Mouse (Mus musculus) forebrain, embryonic 13.5 days (tissue): ENCODE measurements at regions not wholly inside any gene's neighbourhood (a gene's known extent, or its start where the extent isn't known, plus 50 kb on each side); places are given as distances from the start of the nearest gene placed in this dataset.

ENCODE experiments used
- ATAC-seq: fragments of 200-750 bp; cut with Nextera tagmentation; 2 replicates; pipeline ENCODE4 v1.8.0; 2017
- H3K27ac ChIP-seq: fragments of 300-500 bp; sonication (generic); 2 replicates; pipeline ENCODE4 v1.5.1; 2015; ENCODE audit warnings: inconsistent platforms, mild to moderate bottlenecking, moderate library complexity
- H3K27me3 ChIP-seq: fragments of 300-500 bp; sonication (generic); 2 replicates; pipeline ENCODE4 v1.6.1; 2015; ENCODE audit warnings: mild to moderate bottlenecking, inconsistent platforms
- H3K36me3 ChIP-seq: fragments of 300-500 bp; sonication (generic); 2 replicates; pipeline ENCODE4 v1.6.1; 2015; ENCODE audit warnings: mild to moderate bottlenecking, inconsistent platforms; ENCODE audit not compliant: poor library complexity, severe bottlenecking
- H3K4me1 ChIP-seq: fragments of 300-500 bp; sonication (generic); 2 replicates; pipeline ENCODE4 v1.6.1; 2015; ENCODE audit warnings: inconsistent platforms
- H3K4me2 ChIP-seq: fragments of 300-500 bp; sonication (generic); 2 replicates; pipeline ENCODE4 v1.6.1; 2015; ENCODE audit warnings: inconsistent platforms, mild to moderate bottlenecking, moderate library complexity
- H3K4me3 ChIP-seq: fragments of 300-500 bp; sonication (generic); 2 replicates; pipeline ENCODE4 v1.5.1; 2015; ENCODE audit warnings: mild to moderate bottlenecking, inconsistent platforms
- H3K9ac ChIP-seq: fragments of 300-500 bp; sonication (generic); 2 replicates; pipeline ENCODE4 v1.6.1; 2015; ENCODE audit warnings: mild to moderate bottlenecking, inconsistent platforms
- H3K9me3 ChIP-seq: fragments of 300-500 bp; sonication (generic); replicated peaks from 2 replicates; pipeline ENCODE4 v1.6.1; 2016; ENCODE audit warnings: inconsistent platforms
- WGBS: fragments of 180-500 bp; shearing (Covaris S2); methylation state at CpG from one replicate; pipeline ENCODE4 v1.1.7; 2015; 5-methylcytosine and 5-hydroxymethylcytosine counted together

DNA sequence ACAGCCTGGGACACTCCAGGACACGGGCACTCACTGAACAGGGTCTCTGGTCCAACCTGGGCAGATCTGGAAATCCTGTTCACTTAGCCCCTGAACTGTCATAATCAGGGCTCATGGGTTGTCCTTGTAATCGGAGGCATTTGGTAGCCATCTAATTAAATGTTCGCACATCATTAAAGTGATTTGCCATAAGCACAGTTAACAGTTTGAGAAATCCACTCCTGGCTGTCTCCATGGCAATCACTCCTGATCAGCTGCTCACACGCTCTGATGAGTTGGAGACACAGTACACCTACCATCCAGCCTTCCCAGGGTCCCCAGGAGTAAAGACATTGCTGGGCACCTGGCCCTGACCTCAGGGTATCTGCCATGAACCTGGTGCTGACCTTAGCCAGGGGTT lies 60.6 kb downstream of the Hmx1 start:
- Histone ChIP-seq H3K9me3 (no peaks in the 10 kb centered on the region), H3K4me2 (no peak overlapping the region), H3K27me3 (no peaks in the 10 kb centered on the region), H3K27ac (no peak overlapping the region), H3K36me3 (no peaks in the 10 kb centered on the region), H3K4me3 (no peak overlapping the region), H3K9ac (no peak overlapping the region), H3K4me1 (peaks cover 54% of the 10 kb centered on the region)
- ATAC-seq = no peak
- 59% methylated on average over 4 of the region's 4 CpGs for WGBS
